Mouse (Mus musculus) megakaryocyte, embryonic 14.5 days (primary cell): ENCODE results near the gene Gm37240.

Experiments used
- FLI1 ChIP-seq: IDR thresholded peaks from 2 replicates; pipeline ENCODE4 v1.6.1; 2012; ENCODE audit warnings: low read length, inconsistent platforms, mixed read lengths
- GATA1 ChIP-seq: IDR thresholded peaks from 3 replicates; pipeline ENCODE4 v1.6.1; 2012; ENCODE audit warnings: mixed read lengths, low read length, inconsistent platforms, borderline replicate concordance

- no peak for TF ChIP-seq GATA1
- TF ChIP-seq FLI1, result no peak
Measured at GRCm38 (mm10) chr3:84673552-84673951, 1213.8 kb downstream of the Gm37240 start.
